Comparison of ENCODE assay signal across 10 mouse cellular contexts in genomic region chr17:43707254-43707653, GRCm38 (mm10). TPM values are rescaled to one million over a fixed set of nuclear protein-coding genes. Genes with fewer than 3 reads are reported as not detected.
DNase-seq lines count a peak whose midpoint lies in the region; ATAC-seq and TF ChIP-seq lines count a peak whose summit lies in the region.
"Had no signal": no experiment of that assay in that cellular context is flagged by ENCODE, and none has a peak within 500 bp of the region (broad histone marks: within the 10 kb centered on the region; RNA-seq: fewer than 3 reads in every experiment).

No protein-coding gene starts in this region.

- no peak for ATAC-seq in midbrain, postnatal 0 days (ENCODE audit: low FRiP score)
- ATAC-seq in midbrain, embryonic 15.5 days (replicated peaks), result no peak

- no peak overlapping the region for H3K4me3 ChIP-seq in midbrain, postnatal 0 days (ENCODE audit: low read depth, low read length)
- H3K4me3 ChIP-seq in midbrain, embryonic 15.5 days, result no peak overlapping the region
- H3K4me3 ChIP-seq: limb, embryonic 12.5 days; megakaryocyte, embryonic 14.5 days had no signal

- H3K9me3 ChIP-seq in midbrain, postnatal 0 days (ENCODE audit: low read length), result no peaks in the 10 kb centered on the region
- no peaks in the 10 kb centered on the region for H3K9me3 ChIP-seq in midbrain, embryonic 15.5 days
- H3K9me3 ChIP-seq: limb, embryonic 12.5 days had no signal

- intact Hi-C loops in heart, postnatal 36 days (cut with DNase I), result no loop called here

- no peaks in the 10 kb centered on the region for H3K4me1 ChIP-seq in midbrain, postnatal 0 days (ENCODE audit: insufficient read depth, low read length)
- H3K4me1 ChIP-seq in midbrain, embryonic 15.5 days, result no peaks in the 10 kb centered on the region
- H3K4me1 ChIP-seq: limb, embryonic 12.5 days; megakaryocyte, embryonic 14.5 days had no signal

- DNase-seq in adrenal gland, adult 2 months, result peak; percentile 21
- DNase-seq in adrenal gland, postnatal 4 days (ENCODE audit: low spot score in 2 of 2), result no peak
- peak; percentile 8 for DNase-seq in midbrain, postnatal 0 days (ENCODE audit: low spot score)
- peak; percentile 50 to 52 for DNase-seq in heart, postnatal 36 days
- peak; percentile 59 for DNase-seq in skeletal muscle tissue, adult 2 months (ENCODE audit: low read depth, low spot score)
- no peak for DNase-seq in layer of hippocampus, postnatal 36 days
- no peak for DNase-seq in ovary, postnatal 14 days (ENCODE audit: low spot score)

- H3K27ac ChIP-seq in midbrain, postnatal 0 days (ENCODE audit: low read depth, low read length), result no peak overlapping the region
- no peak overlapping the region for H3K27ac ChIP-seq in midbrain, embryonic 15.5 days
- H3K27ac ChIP-seq: limb, embryonic 12.5 days had no signal

- no peak overlapping the region for H3K9ac ChIP-seq in midbrain, postnatal 0 days (replicated peaks; ENCODE audit: low read length, poor library complexity, severe bottlenecking)
- no peak overlapping the region for H3K9ac ChIP-seq in midbrain, embryonic 15.5 days
- H3K9ac ChIP-seq: limb, embryonic 12.5 days had no signal

- TF ChIP-seq CTCF in midbrain, postnatal 0 days (IDR thresholded peaks at IDR 0.05), result no peak

- no peak overlapping the region for H3K4me2 ChIP-seq in midbrain, postnatal 0 days (ENCODE audit: low read depth, low read length, poor library complexity, severe bottlenecking)
- H3K4me2 ChIP-seq in midbrain, embryonic 15.5 days, result no peak overlapping the region
- H3K4me2 ChIP-seq: limb, embryonic 12.5 days had no signal

- no peaks in the 10 kb centered on the region for H3K27me3 ChIP-seq in midbrain, postnatal 0 days (ENCODE audit: insufficient read depth, low read length)
- no peaks in the 10 kb centered on the region for H3K27me3 ChIP-seq in midbrain, embryonic 15.5 days (replicated peaks)
- H3K27me3 ChIP-seq: limb, embryonic 12.5 days; megakaryocyte, embryonic 14.5 days had no signal

- WGBS in midbrain, postnatal 0 days, result 78% methylated on average over 3 of the region's 3 CpGs
- WGBS in midbrain, embryonic 15.5 days, result 84% methylated on average over 3 of the region's 3 CpGs

- H3K36me3 ChIP-seq in midbrain, postnatal 0 days (ENCODE audit: insufficient read depth, low read length), result no peaks in the 10 kb centered on the region
- no peaks in the 10 kb centered on the region for H3K36me3 ChIP-seq in midbrain, embryonic 15.5 days (replicated peaks)

RNA-seq across cellular contexts. Expression of gene Cyp39a1, which starts 40.0 kb away (rescaled TPM):
- total RNA-seq in adrenal gland, adult 2 months (2021), result 1 to 10 TPM; 2.0 to 2.2 TPM
- 0.26 and 0.27 TPM in 2 replicates for polyA plus RNA-seq in adrenal gland, adult 2 months (2012; rRNA removed)
- total RNA-seq in adrenal gland, postnatal 4 days (2021), result 1 to 10 TPM; 8.6 to 10.0 TPM
- total RNA-seq in midbrain, postnatal 0 days (2014; rRNA removed), result 1.3 and 1.5 TPM in 2 replicates
- 5.6 and 6.1 TPM in 2 replicates for polyA plus RNA-seq in midbrain, postnatal 0 days (2015; fragmentation: Nextera tagmentation; extraction: Ambion mirVana)
- 8.6 and 8.7 TPM in 2 replicates for polyA plus RNA-seq in midbrain, embryonic 15.5 days (2015; fragmentation: Nextera tagmentation; extraction: Ambion mirVana)
- 1 to 10 TPM; 6.7 TPM for total RNA-seq in heart, postnatal 36 days (2021)
- 1 to 10 TPM in 1 of 2 experiments, under 1 TPM in 1; 0.73 to 1.2 TPM for total RNA-seq in layer of hippocampus, postnatal 36 days (2021)

RNA-seq across cellular contexts. Expression of gene Slc25a27, which starts 40.2 kb away (rescaled TPM):
- total RNA-seq in adrenal gland, adult 2 months (2021), result 1 to 10 TPM; 2.1 to 2.2 TPM
- 2.1 and 3.8 TPM in 2 replicates for polyA plus RNA-seq in adrenal gland, adult 2 months (2012; rRNA removed)
- total RNA-seq in adrenal gland, postnatal 4 days (2021), result 10 to 100 TPM in 1 of 2 experiments, 1 to 10 TPM in 1; 9.8 to 13.5 TPM
- 44.2 and 60.2 TPM in 2 replicates for total RNA-seq in midbrain, postnatal 0 days (2014; rRNA removed)
- polyA plus RNA-seq in midbrain, postnatal 0 days (2015; fragmentation: Nextera tagmentation; extraction: Ambion mirVana), result 63.0 and 74.4 TPM in 2 replicates
- polyA plus RNA-seq in midbrain, embryonic 15.5 days (2015; fragmentation: Nextera tagmentation; extraction: Ambion mirVana), result 124 and 140 TPM in 2 replicates
- 1 to 10 TPM; 3.0 to 3.4 TPM for total RNA-seq in heart, postnatal 36 days (2021)
- 10 to 100 TPM; 35.1 to 41.0 TPM for total RNA-seq in layer of hippocampus, postnatal 36 days (2021)

Comparison
In these comparisons a context has a peak if more than half of its experiments do, and no peak if none do; other contexts are left out.
1. DNase-seq: peak in adrenal gland, adult 2 months (single experiment), midbrain, postnatal 0 days (single experiment), heart, postnatal 36 days (2 of 2) and skeletal muscle tissue, adult 2 months (single experiment); none in adrenal gland, postnatal 4 days (0 of 2), layer of hippocampus, postnatal 36 days (0 of 2) and ovary, postnatal 14 days (single experiment).